Mouse (Mus musculus): ENCODE measurements around the gene Sap25. TPM values are rescaled to one million over a fixed set of nuclear protein-coding genes. Genes with fewer than 3 reads are reported as not detected.
"Not testable (repeated sequence)": the region's sequence is repeated elsewhere in the genome, so short reads cannot be mapped to it uniquely, and the experiment has no call there.

Gene Sap25
- polyA plus RNA-seq, 1 experiment from 2014 or later: 4.0 TPM

GRCm38 (mm10) chr5:137610056-137610455 lies 31.1 kb upstream of the Sap25 start:
- H3K9me3 ChIP-seq (ENCODE audit: low read length): no peaks in the 10 kb centered on the region
- no peak overlapping the region for H3K4me3 ChIP-seq (ENCODE audit: low read depth, low read length)
- H3K9ac ChIP-seq (replicated peaks): no peak overlapping the region
- DNase-seq: no peak
- H3K27ac ChIP-seq (ENCODE audit: low read depth): no peak overlapping the region
- ATAC-seq: no peak
- no peak for TF ChIP-seq EP300 (IDR thresholded peaks at IDR 0.05; ENCODE audit: low read depth)
- TF ChIP-seq CTCF (IDR thresholded peaks at IDR 0.05; ENCODE audit: low read depth): no peak
- H3K4me1 ChIP-seq (ENCODE audit: insufficient read depth): peaks cover 20% of the 10 kb centered on the region
- H3K4me2 ChIP-seq (ENCODE audit: low read depth, low read length): peak overlapping the region; percentile 24; the same call in 1 of the 2 replicates
- WGBS (ENCODE audit: insufficient replicate concordance): 80% methylated on average over 4 of the region's 4 CpGs
- no peaks in the 10 kb centered on the region for H3K27me3 ChIP-seq (ENCODE audit: insufficient read depth, low read length)
- H3K36me3 ChIP-seq (replicated peaks; ENCODE audit: insufficient read depth, low read length): no peaks in the 10 kb centered on the region

DNA sequence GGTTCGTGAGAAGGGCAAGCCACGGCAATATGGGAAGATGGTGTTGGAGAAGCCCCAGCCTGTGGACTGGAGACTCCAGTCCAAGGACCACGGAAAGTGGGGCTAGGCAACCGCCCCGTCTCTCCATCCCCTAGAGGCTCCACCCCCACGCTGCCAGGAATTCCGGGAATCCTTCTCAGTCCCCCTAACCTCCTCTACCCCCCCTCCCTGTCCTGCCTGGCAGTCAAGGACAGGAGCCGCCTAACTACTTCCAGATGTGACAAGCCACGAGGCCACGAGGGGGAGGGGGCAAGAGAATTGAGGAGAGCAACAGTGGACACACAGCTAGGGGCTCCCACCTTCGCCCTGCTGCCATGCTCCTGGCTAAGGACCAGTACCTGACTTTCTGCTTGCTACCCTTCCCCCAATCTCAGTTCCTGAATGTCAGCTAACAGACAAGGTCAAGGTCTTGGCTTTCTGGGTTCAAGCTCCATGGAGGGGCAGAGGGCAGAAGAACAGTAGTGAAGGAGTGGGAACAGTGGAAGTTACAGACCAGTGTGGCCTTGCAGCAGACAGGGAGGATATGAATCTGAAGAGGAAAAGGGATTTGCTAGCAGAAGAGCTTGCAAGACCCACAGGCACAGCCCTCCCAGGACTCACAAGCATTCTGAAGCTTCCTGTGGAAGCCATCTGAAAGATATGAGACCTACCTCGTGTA lies 30.4 kb upstream of the Sap25 start:
- Histone ChIP-seq H3K9ac (replicated peaks) (peak overlapping the region; percentile 18; the same call in 1 of the 2 replicates), H3K27me3 (ENCODE audit: insufficient read depth, low read length) (no peaks in the 10 kb centered on the region), H3K9me3 (ENCODE audit: low read length) (no peaks in the 10 kb centered on the region), H3K27ac (ENCODE audit: low read depth) (peak overlapping the region; percentile 48; the same call in 1 of the 2 replicates), H3K4me3 (ENCODE audit: low read depth, low read length) (no peak overlapping the region), H3K4me2 (ENCODE audit: low read depth, low read length) (peak overlapping the region; percentile 45), H3K4me1 (ENCODE audit: insufficient read depth) (peaks cover 20% of the 10 kb centered on the region), H3K36me3 (replicated peaks; ENCODE audit: insufficient read depth, low read length) (no peaks in the 10 kb centered on the region)
- DNase-seq (peak; percentile 43), ATAC-seq (peak; percentile 26)
- TF ChIP-seq EP300 (IDR thresholded peaks at IDR 0.05; ENCODE audit: low read depth) (no peak), CTCF (IDR thresholded peaks at IDR 0.05; ENCODE audit: low read depth) (no peak)
- 36% methylated on average over 12 of the region's 12 CpGs for WGBS (ENCODE audit: insufficient replicate concordance)

GRCm38 (mm10) chr5:137611245-137611602 lies 29.9 kb upstream of the Sap25 start:
- H3K4me3 ChIP-seq (ENCODE audit: low read depth, low read length): no peak overlapping the region
- TF ChIP-seq CTCF (IDR thresholded peaks at IDR 0.05; ENCODE audit: low read depth) (no peak), EP300 (IDR thresholded peaks at IDR 0.05; ENCODE audit: low read depth) (no peak)
- DNase-seq: peak; percentile 44
- H3K9me3 ChIP-seq (ENCODE audit: low read length): no peaks in the 10 kb centered on the region
- WGBS (ENCODE audit: insufficient replicate concordance): 31% methylated on average over 6 of the region's 6 CpGs
- peak overlapping the region; percentile 18 for H3K9ac ChIP-seq (replicated peaks)
- no peaks in the 10 kb centered on the region for H3K27me3 ChIP-seq (ENCODE audit: insufficient read depth, low read length)
- H3K4me1 ChIP-seq (ENCODE audit: insufficient read depth): peaks cover 20% of the 10 kb centered on the region
- no peaks in the 10 kb centered on the region for H3K36me3 ChIP-seq (replicated peaks; ENCODE audit: insufficient read depth, low read length)
- ATAC-seq: 0 out of 2 replicates have a peak, but pooled peaks have one; percentile 37
- H3K27ac ChIP-seq (ENCODE audit: low read depth): peak overlapping the region; percentile 48; the same call in 1 of the 2 replicates
- H3K4me2 ChIP-seq (ENCODE audit: low read depth, low read length): peak overlapping the region; percentile 45

DNA sequence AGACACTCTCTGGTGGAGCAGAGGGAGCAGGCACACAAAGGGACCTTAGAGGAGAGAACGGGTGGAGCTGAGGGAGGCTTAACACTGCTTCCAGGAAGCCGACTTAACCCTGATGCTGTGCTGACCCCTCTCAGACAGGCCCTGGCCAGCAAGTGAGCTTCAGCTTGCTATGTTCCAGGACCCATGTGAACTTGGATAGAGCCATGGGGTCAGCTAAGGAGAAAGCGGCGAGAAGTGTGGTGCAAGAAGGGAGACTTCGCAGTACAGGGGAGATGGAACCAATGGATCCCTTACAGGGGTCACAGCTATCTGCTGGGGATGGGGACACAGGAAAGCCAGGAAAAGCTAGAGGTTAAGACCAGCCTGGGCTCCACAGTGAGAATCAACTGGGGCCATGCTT lies 28.1 kb upstream of the Sap25 start:
- 78% methylated on average over 5 of the region's 5 CpGs for WGBS (ENCODE audit: insufficient replicate concordance)
- Histone ChIP-seq H3K4me3 (ENCODE audit: low read depth, low read length) (no peak overlapping the region), H3K4me1 (ENCODE audit: insufficient read depth) (peaks cover 20% of the 10 kb centered on the region), H3K4me2 (ENCODE audit: low read depth, low read length) (no peak overlapping the region), H3K9me3 (ENCODE audit: low read length) (no peaks in the 10 kb centered on the region), H3K27me3 (ENCODE audit: insufficient read depth, low read length) (no peaks in the 10 kb centered on the region), H3K36me3 (replicated peaks; ENCODE audit: insufficient read depth, low read length) (no peaks in the 10 kb centered on the region), H3K27ac (ENCODE audit: low read depth) (no peak overlapping the region), H3K9ac (replicated peaks) (no peak overlapping the region)
- DNase-seq (no peak), ATAC-seq (no peak)
- TF ChIP-seq EP300 (IDR thresholded peaks at IDR 0.05; ENCODE audit: low read depth): no peak
- no peak for TF ChIP-seq CTCF (IDR thresholded peaks at IDR 0.05; ENCODE audit: low read depth)

- ATAC-seq: no peak
- H3K4me3 ChIP-seq (ENCODE audit: low read depth, low read length): no peak within 1 kb of the TSS
Observed at GRCm38 (mm10) chr5:137613550-137613949, 27.6 kb upstream of the Sap25 start, which contains the start of gene Pcolce. Gene Pcolce (minus strand): TSS chr5:137613784.

DNA sequence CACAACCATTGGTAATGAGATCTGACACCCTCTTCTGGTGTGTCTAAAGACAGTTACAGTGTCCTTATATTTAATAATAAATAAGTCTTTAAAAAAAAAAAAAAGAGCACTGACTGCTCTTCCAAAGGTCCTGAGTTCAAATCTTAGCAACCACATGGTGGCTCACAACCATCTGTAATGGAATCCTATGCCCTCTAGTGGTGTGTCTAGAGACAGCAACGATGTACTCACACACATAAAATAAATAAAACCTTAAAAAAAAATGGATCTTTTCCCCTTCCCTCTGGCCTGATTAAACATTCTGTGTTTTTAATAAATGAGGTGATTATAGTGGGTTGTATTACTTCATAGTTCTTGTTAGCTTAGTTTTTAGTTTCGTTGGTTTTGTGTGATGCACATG lies 26.2 kb upstream of the Sap25 start:
- not testable (repeated sequence) for H3K27ac ChIP-seq (ENCODE audit: low read depth); DNase-seq; H3K9me3 ChIP-seq (ENCODE audit: low read length); H3K4me2 ChIP-seq (ENCODE audit: low read depth, low read length); H3K36me3 ChIP-seq (replicated peaks; ENCODE audit: insufficient read depth, low read length); H3K27me3 ChIP-seq (ENCODE audit: insufficient read depth, low read length); H3K4me3 ChIP-seq (ENCODE audit: low read depth, low read length); H3K9ac ChIP-seq (replicated peaks); ATAC-seq
- peaks cover 16% of the 10 kb centered on the region for H3K4me1 ChIP-seq (ENCODE audit: insufficient read depth)
- TF ChIP-seq CTCF (IDR thresholded peaks at IDR 0.05; ENCODE audit: low read depth): 0 out of 2 replicates have a peak, but pooled peaks have one; percentile 8
- 82% methylated on average over 2 of the region's 2 CpGs for WGBS (ENCODE audit: insufficient replicate concordance)

More at GRCm38 (mm10) chr5:137613550-137613949, 27.6 kb upstream of the Sap25 start, which contains the start of gene Pcolce:
- Histone ChIP-seq H3K4me2 (ENCODE audit: low read depth, low read length) (no peak within 1 kb of the TSS), H3K27ac (ENCODE audit: low read depth) (no peak within 1 kb of the TSS), H3K9ac (replicated peaks) (no peak within 1 kb of the TSS), H3K27me3 (ENCODE audit: insufficient read depth, low read length) (no peaks in the 10 kb centered on the region), H3K4me1 (ENCODE audit: insufficient read depth) (peaks cover 20% of the 10 kb centered on the region), H3K36me3 (replicated peaks; ENCODE audit: insufficient read depth, low read length) (no peaks in the 10 kb centered on the region), H3K9me3 (ENCODE audit: low read length) (no peaks in the 10 kb centered on the region)
- DNase-seq: no peak
- 63% methylated on average over 11 of the region's 11 CpGs for WGBS (ENCODE audit: insufficient replicate concordance)
- TF ChIP-seq CTCF (IDR thresholded peaks at IDR 0.05; ENCODE audit: low read depth): no peak
